Mouse (Mus musculus) ES-Bruce4 (cell line): ENCODE results near the gene Ly75. TPM values are rescaled to one million over a fixed set of nuclear protein-coding genes. Genes with fewer than 3 reads are reported as not detected.

ENCODE experiments used
- H3K27ac ChIP-seq: 2 replicates; pipeline ENCODE4 v1.5.1; 2012; ENCODE audit warnings: low read length, inconsistent platforms; ENCODE audit not compliant: insufficient read depth
- H3K27me3 ChIP-seq: 2 replicates; pipeline ENCODE4 v1.6.1; 2012; ENCODE audit warnings: mild to moderate bottlenecking, low read length, inconsistent platforms; ENCODE audit not compliant: control insufficient read depth, poor library complexity, insufficient read depth, severe bottlenecking
- H3K36me3 ChIP-seq: 2 replicates; pipeline ENCODE4 v1.6.1; 2012; ENCODE audit warnings: inconsistent platforms, mild to moderate bottlenecking, low read length, moderate library complexity; ENCODE audit not compliant: control insufficient read depth, poor library complexity, insufficient read depth, severe bottlenecking
- H3K4me1 ChIP-seq: one replicate; pipeline ENCODE4 v1.8.1; 2011; ENCODE audit warnings: low read length; ENCODE audit not compliant: control insufficient read depth, insufficient read depth
- H3K4me3 ChIP-seq: 2 replicates; pipeline ENCODE4 v1.5.1; 2011; ENCODE audit warnings: low read depth, mild to moderate bottlenecking, low read length
- H3K9ac ChIP-seq: 2 replicates; pipeline ENCODE4 v1.6.1; 2012; ENCODE audit warnings: low read depth, mild to moderate bottlenecking, inconsistent platforms; ENCODE audit not compliant: poor library complexity, severe bottlenecking
- H3K9me3 ChIP-seq: replicated peaks from 2 replicates; pipeline ENCODE4 v1.6.1; 2012; ENCODE audit warnings: mild to moderate bottlenecking, low read length, inconsistent platforms; ENCODE audit not compliant: control insufficient read depth, poor library complexity, insufficient read depth, severe bottlenecking
- CTCF ChIP-seq: IDR thresholded peaks from one replicate; pipeline ENCODE4 v1.8.1; 2011; ENCODE audit warnings: low read depth, low read length
- EP300 ChIP-seq: IDR thresholded peaks from 2 replicates; pipeline ENCODE4 v1.6.1; 2011; ENCODE audit warnings: low read depth, low read length; ENCODE audit not compliant: insufficient read depth
- POLR2A ChIP-seq: IDR thresholded peaks from one replicate; pipeline ENCODE4 v1.8.1; 2011; ENCODE audit warnings: low read length; ENCODE audit not compliant: insufficient read depth
- polyA plus RNA-seq: library from polyadenylated mRNA; stranded (reverse); fragments of >200 nt; gene quantifications from 2 replicates; pipeline ENCODE4 v1.2.4, GENCODE M21; 2011; ENCODE audit warnings: low read depth; ENCODE audit not compliant: missing spikeins, insufficient read depth, insufficient read length

Ly75 gene
- polyA plus RNA-seq, 1 experiment: 10.0 TPM

DNA sequence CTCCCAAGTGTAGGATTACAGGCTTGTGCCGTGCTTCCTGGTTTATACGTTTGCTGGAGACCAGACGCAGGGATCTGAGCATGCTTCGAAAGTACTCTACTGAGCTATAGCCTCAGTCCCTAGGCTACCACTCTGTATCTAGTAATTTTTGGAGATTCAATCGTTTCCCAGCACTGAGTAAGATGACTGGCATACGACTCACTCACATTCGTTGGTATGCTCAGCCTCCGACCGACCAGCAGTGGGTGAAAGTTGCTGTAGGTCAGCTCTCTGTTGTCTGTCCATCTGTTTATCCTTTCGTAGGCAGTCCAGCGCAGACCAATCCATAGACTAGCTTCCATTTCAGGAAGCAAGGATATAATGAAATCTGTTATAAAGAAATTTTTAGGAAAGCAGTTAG is 55.5 kb downstream of the Ly75 start:
- no peak for TF ChIP-seq POLR2A
- TF ChIP-seq CTCF: no peak
- no peak for TF ChIP-seq EP300
- no peaks in the 10 kb centered on the region for H3K9me3 ChIP-seq
- H3K27ac ChIP-seq: no peak overlapping the region
- no peaks in the 10 kb centered on the region for H3K36me3 ChIP-seq
- no peak overlapping the region for H3K9ac ChIP-seq
- no peak overlapping the region for H3K4me3 ChIP-seq
- no peaks in the 10 kb centered on the region for H3K4me1 ChIP-seq
- no peaks in the 10 kb centered on the region for H3K27me3 ChIP-seq

DNA sequence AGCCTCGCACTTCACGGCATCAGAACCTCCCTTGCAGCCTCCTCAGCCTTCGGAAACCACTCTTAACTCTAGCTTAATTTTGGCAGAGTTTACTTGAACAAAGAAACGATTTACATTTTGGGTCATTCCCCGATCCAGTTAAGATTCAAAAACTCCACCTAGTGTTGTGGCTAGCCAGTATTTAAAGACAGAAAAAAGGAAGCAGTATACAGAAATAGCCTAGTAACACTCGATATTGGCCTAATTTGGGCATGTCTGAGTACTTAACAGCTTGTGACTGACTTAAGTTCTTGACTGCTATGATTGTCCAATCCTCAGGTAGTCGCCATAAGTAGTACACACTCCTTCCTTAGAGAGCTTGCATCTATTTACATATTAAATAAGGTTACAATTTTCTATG is 56.2 kb downstream of the Ly75 start:
- H3K9me3 ChIP-seq: no peaks in the 10 kb centered on the region
- H3K27ac ChIP-seq: no peak overlapping the region
- H3K4me1 ChIP-seq: no peaks in the 10 kb centered on the region
- no peaks in the 10 kb centered on the region for H3K36me3 ChIP-seq
- no peaks in the 10 kb centered on the region for H3K27me3 ChIP-seq
- TF ChIP-seq POLR2A: no peak
- TF ChIP-seq EP300: no peak
- no peak for TF ChIP-seq CTCF
- H3K4me3 ChIP-seq: no peak overlapping the region
- H3K9ac ChIP-seq: no peak overlapping the region

DNA sequence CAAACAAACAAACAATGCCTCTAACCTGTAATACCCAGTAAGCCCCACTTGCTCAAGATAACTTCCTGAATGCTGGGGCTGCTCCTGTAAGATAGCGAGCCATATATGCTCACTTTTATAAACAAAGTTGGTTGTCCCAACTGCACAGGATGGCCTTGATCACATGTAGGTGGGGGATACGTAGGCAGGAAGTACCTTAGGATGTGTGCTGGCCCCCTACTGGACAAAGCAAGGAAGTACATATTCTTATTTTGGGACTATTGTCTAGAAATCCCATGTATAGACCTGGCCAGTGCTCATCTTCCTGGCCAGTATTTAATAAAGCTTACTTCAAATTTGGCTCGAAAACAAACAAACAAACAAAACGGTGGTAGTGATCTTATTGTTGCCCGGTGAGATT is 59.7 kb downstream of the Ly75 start:
- H3K27me3 ChIP-seq: no peaks in the 10 kb centered on the region
- H3K4me3 ChIP-seq: no peak overlapping the region
- no peaks in the 10 kb centered on the region for H3K9me3 ChIP-seq
- H3K9ac ChIP-seq: no peak overlapping the region
- no peak overlapping the region for H3K27ac ChIP-seq
- H3K4me1 ChIP-seq: no peaks in the 10 kb centered on the region
- TF ChIP-seq CTCF (peak; percentile 26), EP300 (no peak)
- no peaks in the 10 kb centered on the region for H3K36me3 ChIP-seq

DNA sequence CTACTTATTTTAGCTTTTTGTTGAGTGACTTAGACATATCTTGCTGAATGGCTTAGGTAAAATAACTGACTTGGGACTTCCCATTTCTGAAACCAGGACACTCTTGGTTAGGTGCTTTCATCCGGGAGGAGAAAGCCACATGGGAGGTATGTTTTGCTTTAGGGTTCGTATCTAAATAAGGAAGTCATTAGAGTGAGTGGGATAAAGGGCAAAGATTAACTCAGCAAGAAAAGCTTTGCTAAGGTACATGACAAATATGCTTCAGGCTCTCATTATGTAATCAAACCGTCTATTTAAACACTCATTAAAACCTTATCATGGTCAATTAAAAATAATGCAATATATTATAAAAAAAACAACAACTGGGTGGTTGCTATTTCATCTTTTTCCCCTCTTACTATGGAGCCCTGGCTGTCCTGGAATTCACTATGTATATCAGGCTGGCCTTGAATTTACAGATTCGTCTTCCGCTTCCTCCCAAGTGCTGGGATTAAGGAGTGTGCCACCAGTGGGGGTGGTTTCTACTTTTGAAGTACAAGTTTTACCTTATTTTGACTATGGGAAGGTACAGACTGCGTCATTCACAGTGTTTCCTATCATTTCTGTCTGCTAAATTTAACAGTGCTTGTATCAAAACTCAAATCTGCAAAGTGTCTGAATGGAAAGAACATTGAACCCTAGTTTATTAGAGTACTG is 60.9 kb downstream of the Ly75 start:
- H3K4me3 ChIP-seq: no peak overlapping the region
- no peaks in the 10 kb centered on the region for H3K27me3 ChIP-seq
- no peaks in the 10 kb centered on the region for H3K36me3 ChIP-seq
- TF ChIP-seq POLR2A (no peak), CTCF (no peak), EP300 (no peak)
- H3K27ac ChIP-seq: no peak overlapping the region
- no peak overlapping the region for H3K9ac ChIP-seq
- no peaks in the 10 kb centered on the region for H3K4me1 ChIP-seq
- H3K9me3 ChIP-seq: no peaks in the 10 kb centered on the region

DNA sequence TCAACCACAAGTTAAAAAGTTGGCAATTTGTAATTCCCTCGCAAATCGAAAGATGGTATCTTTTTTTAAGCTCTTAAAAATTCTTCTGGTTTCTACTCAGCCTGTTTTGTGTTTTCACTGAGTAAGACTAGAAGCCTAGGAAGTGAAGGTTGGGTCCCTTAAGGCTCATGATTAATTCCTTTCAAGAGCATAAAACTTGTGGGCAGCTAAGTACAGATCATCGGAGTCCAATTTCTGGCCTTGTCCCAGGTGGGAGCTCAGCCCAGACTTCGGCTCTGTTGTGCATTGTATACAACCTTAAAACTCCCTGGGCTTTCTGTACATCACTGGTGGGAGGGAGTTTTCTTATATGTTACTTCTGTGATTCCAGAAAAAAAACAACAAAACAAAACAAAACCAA is 79.3 kb downstream of the Ly75 start:
- H3K4me3 ChIP-seq: no peak overlapping the region
- TF ChIP-seq EP300 (no peak), CTCF (no peak), POLR2A (no peak)
- H3K9ac ChIP-seq: no peak overlapping the region
- H3K4me1 ChIP-seq: no peaks in the 10 kb centered on the region
- H3K9me3 ChIP-seq: no peaks in the 10 kb centered on the region
- H3K27me3 ChIP-seq: no peaks in the 10 kb centered on the region
- no peak overlapping the region for H3K27ac ChIP-seq
- H3K36me3 ChIP-seq: no peaks in the 10 kb centered on the region

DNA sequence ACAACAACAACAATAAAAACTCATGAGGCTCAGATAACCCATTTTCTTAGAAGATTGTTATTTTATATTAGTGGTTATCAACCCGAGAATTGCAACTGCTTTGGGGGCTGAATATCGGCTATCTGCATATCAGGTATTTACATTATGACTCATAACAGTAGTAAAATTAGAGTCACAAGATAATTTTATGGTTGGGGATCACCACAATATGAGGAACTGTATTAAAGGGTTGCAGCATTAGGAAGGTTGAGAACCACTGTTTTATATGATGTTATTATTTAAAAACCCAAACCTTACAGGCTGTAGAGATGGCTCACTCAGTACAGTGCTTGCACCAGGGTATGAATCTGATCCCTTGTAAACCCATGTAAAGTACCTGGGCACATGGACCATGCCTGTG is 83.8 kb downstream of the Ly75 start:
- Histone ChIP-seq H3K9ac (no peak overlapping the region), H3K4me3 (no peak overlapping the region), H3K27me3 (no peaks in the 10 kb centered on the region), H3K36me3 (no peaks in the 10 kb centered on the region), H3K27ac (no peak overlapping the region), H3K9me3 (no peaks in the 10 kb centered on the region), H3K4me1 (no peaks in the 10 kb centered on the region)
- no peak for TF ChIP-seq POLR2A
- TF ChIP-seq EP300: no peak
- no peak for TF ChIP-seq CTCF
